8 mouse cellular contexts compared by ENCODE assay signal in the genomic region with DNA sequence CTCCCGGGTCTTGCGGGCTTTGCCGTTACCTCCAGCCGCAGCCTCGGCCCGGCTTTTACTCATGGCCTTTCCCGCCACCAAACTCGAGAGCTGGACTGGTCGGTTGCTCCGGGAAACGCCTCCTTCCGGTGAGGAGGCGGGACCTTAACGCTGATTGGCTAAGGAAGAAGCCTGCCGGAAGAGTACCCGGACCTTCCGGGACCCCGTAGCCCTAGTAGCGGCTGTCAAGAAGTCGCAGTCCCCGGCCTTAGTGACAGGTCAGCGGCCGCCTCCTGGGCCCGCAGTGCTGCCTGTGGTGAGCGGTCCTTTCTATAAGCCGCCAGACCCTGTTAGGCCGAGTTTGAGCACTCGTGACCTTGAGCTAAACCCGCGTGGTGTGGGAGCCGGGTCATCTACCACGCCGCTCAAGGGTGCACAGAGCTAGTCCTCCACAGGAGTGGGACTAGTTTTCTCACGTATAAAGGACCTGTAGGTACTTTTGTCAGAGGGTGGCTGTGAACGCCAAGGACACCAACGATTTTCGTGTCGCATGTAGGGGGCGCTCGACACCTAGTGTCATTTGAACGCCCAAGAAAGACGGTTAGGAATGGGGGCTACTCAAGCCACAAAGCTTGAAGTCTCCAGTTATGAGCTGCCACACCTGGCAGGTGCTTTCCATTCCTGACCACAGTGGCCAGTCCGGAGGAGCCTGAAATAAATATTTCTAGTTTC. TPM values are rescaled to one million over a fixed set of nuclear protein-coding genes. Genes with fewer than 3 reads are reported as not detected.
DNase-seq lines count a peak whose midpoint lies in the region; ATAC-seq lines count a peak whose summit lies in the region.

Gene Psmc3ip (minus strand): TSS at position 123 of the 711 bp plus-strand sequence.

- ATAC-seq in intestine, embryonic 15.5 days: peak; percentile 98

- H3K9me3 ChIP-seq in intestine, embryonic 15.5 days: no peaks in the 10 kb centered on the region

- peak within 1 kb of the TSS; percentile 78 for H3K9ac ChIP-seq in intestine, embryonic 15.5 days

- H3K27ac ChIP-seq in intestine, embryonic 15.5 days: peak within 1 kb of the TSS; percentile 95

- under 1% methylated on average over 43 of the region's 43 CpGs for WGBS in intestine, embryonic 15.5 days

- H3K4me2 ChIP-seq in intestine, embryonic 15.5 days (replicated peaks): peak within 1 kb of the TSS; percentile 95

- intact Hi-C loops in gastrocnemius, postnatal 36 days (cut with DNase I): loop anchor here (1.0 kb wide), 1 partner anchor 80 kb away; the partner anchor contains the start of gene Ccr10
- intact Hi-C loops in left cerebral cortex, postnatal 25 days (cut with DNase I): loop anchor here (2.0 to 10.0 kb wide), 2 partner anchors 81 to 319 kb away; partner anchors contain the start of gene Aarsd1

- H3K36me3 ChIP-seq in intestine, embryonic 15.5 days: peaks cover 39% of the 10 kb centered on the region

- H3K27me3 ChIP-seq in intestine, embryonic 15.5 days (replicated peaks): no peaks in the 10 kb centered on the region

- DNase-seq in adrenal gland, adult 8-10 months: peak; percentile 95
- DNase-seq in embryo, embryonic 11.5 days (ENCODE audit: low read depth, low spot score): peak; percentile 92
- peak; percentile 93 to 96 for DNase-seq in gastrocnemius, postnatal 36 days
- peak; percentile 94 to 97 for DNase-seq in left cerebral cortex, postnatal 25 days (ENCODE audit: low spot score in 2 of 2)
- DNase-seq in mesoderm, embryonic 11.5 days (ENCODE audit: low read depth, low spot score): peak; percentile 98
- DNase-seq in right cerebral cortex, postnatal 25 days: peak; percentile 94
- peak; percentile 92 to 94 for DNase-seq in urinary bladder, postnatal 36 days (ENCODE audit: low spot score in 2 of 2)

- H3K4me1 ChIP-seq in intestine, embryonic 15.5 days (replicated peaks): peaks cover 11% of the 10 kb centered on the region

- peak within 1 kb of the TSS; percentile 81 for H3K4me3 ChIP-seq in intestine, embryonic 15.5 days (replicated peaks)

RNA-seq across cellular contexts. Expression of gene Psmc3ip, which starts in this region (rescaled TPM):
- total RNA-seq in adrenal gland, adult 8-10 months (2022): 1 to 10 TPM; 3.6 to 5.9 (median 4.2) TPM
- 1 to 10 TPM; 1.6 to 2.1 TPM for total RNA-seq in gastrocnemius, postnatal 36 days (2021)
- 22.6 and 23.4 TPM in 2 replicates for polyA plus RNA-seq in intestine, embryonic 15.5 days (2015; fragmentation: Nextera tagmentation; extraction: Ambion mirVana)
- 1 to 10 TPM; 3.6 to 3.9 TPM for total RNA-seq in left cerebral cortex, postnatal 25 days (2021)

Comparison
In these comparisons a context has a peak if more than half of its experiments do, and no peak if none do; other contexts are left out.
1. Peak in every context shown above with its lines: DNase-seq, ATAC-seq, H3K4me3 ChIP-seq and H3K27ac ChIP-seq.